Mouse (Mus musculus) heart, postnatal 0 days (tissue): ENCODE data around the gene Rtl5.

ENCODE experiments used
- CTCF ChIP-seq: IDR thresholded peaks from 2 replicates; pipeline ENCODE4 v1.5.1; 2016; ENCODE audit warnings: antibody characterized with exemption, control low read depth, low read depth
- EP300 ChIP-seq: IDR thresholded peaks from 2 replicates; pipeline ENCODE4 v1.6.1; 2016; ENCODE audit warnings: antibody characterized with exemption, low read depth

- TF ChIP-seq CTCF (no peak), EP300 (no peak)
These were observed 2.1 kb downstream of the Rtl5 start for GRCm38 (mm10) chrX:102068811-102069540.
